Mouse (Mus musculus): ENCODE measurements at regions not wholly inside any gene's neighbourhood (a gene's known extent, or its start where the extent isn't known, plus 50 kb on each side); places are given as distances from the start of the nearest gene placed in this dataset.
A peak's percentile ranks its signal among the peaks of the same experiment; 100 is the strongest.

- no peaks in the 10 kb centered on the region for H3K4me1 ChIP-seq (ENCODE audit: control insufficient read depth, insufficient read depth, low read length)
- H3K27ac ChIP-seq (ENCODE audit: low read length), result no peak overlapping the region
- WGBS, result 52% methylated on average over 1 of the region's 1 CpGs
- no peaks in the 10 kb centered on the region for H3K27me3 ChIP-seq (ENCODE audit: control insufficient read depth, insufficient read depth, low read length)
- no peak for ATAC-seq (ENCODE audit: insufficient number of reproducible peaks, insufficient read depth, low FRiP score, low read depth)
- H3K4me3 ChIP-seq (ENCODE audit: low read depth, low read length), result no peak overlapping the region
- no peak overlapping the region for H3K4me2 ChIP-seq (replicated peaks; ENCODE audit: low read depth, low read length)
- no peak overlapping the region for H3K9ac ChIP-seq (replicated peaks; ENCODE audit: low read depth, low read length)
- no peaks in the 10 kb centered on the region for H3K9me3 ChIP-seq (ENCODE audit: control insufficient read depth, low read depth, low read length)
- H3K36me3 ChIP-seq (ENCODE audit: control insufficient read depth, insufficient read depth, low read length), result no peaks in the 10 kb centered on the region
Observed at GRCm38 (mm10) chr13:26538928-26539327, 231.0 kb downstream of the Hdgfl1 start.

GRCm38 (mm10) chr13:26536575-26536974 lies 233.4 kb downstream of the Hdgfl1 start:
- Histone ChIP-seq H3K9me3 (ENCODE audit: control insufficient read depth, low read depth, low read length) (no peaks in the 10 kb centered on the region), H3K27me3 (ENCODE audit: control insufficient read depth, insufficient read depth, low read length) (no peaks in the 10 kb centered on the region), H3K27ac (ENCODE audit: low read length) (no peak overlapping the region), H3K4me2 (replicated peaks; ENCODE audit: low read depth, low read length) (no peak overlapping the region), H3K9ac (replicated peaks; ENCODE audit: low read depth, low read length) (no peak overlapping the region), H3K36me3 (ENCODE audit: control insufficient read depth, insufficient read depth, low read length) (no peaks in the 10 kb centered on the region), H3K4me1 (ENCODE audit: control insufficient read depth, insufficient read depth, low read length) (no peaks in the 10 kb centered on the region), H3K4me3 (ENCODE audit: low read depth, low read length) (no peak overlapping the region)
- WGBS, result 61% methylated on average over 2 of the region's 2 CpGs
- no peak for ATAC-seq (ENCODE audit: insufficient number of reproducible peaks, insufficient read depth, low FRiP score, low read depth)

GRCm38 (mm10) chr13:26532761-26533160 lies 237.2 kb downstream of the Hdgfl1 start:
- Histone ChIP-seq H3K9ac (replicated peaks; ENCODE audit: low read depth, low read length) (no peak overlapping the region), H3K36me3 (ENCODE audit: control insufficient read depth, insufficient read depth, low read length) (no peaks in the 10 kb centered on the region), H3K4me3 (ENCODE audit: low read depth, low read length) (no peak overlapping the region), H3K27me3 (ENCODE audit: control insufficient read depth, insufficient read depth, low read length) (no peaks in the 10 kb centered on the region), H3K27ac (ENCODE audit: low read length) (no peak overlapping the region), H3K9me3 (ENCODE audit: control insufficient read depth, low read depth, low read length) (no peaks in the 10 kb centered on the region), H3K4me1 (ENCODE audit: control insufficient read depth, insufficient read depth, low read length) (no peaks in the 10 kb centered on the region), H3K4me2 (replicated peaks; ENCODE audit: low read depth, low read length) (no peak overlapping the region)
- no peak for ATAC-seq (ENCODE audit: insufficient number of reproducible peaks, insufficient read depth, low FRiP score, low read depth)

GRCm38 (mm10) chr13:26519054-26519453 lies 250.9 kb downstream of the Hdgfl1 start:
- WGBS, result 29% methylated on average over 1 of the region's 1 CpGs

GRCm38 (mm10) chr13:26518425-26518824 lies 251.5 kb downstream of the Hdgfl1 start:
- no peak overlapping the region for H3K27ac ChIP-seq (ENCODE audit: low read length)
- WGBS, result 47% methylated on average over 5 of the region's 5 CpGs
- ATAC-seq (ENCODE audit: insufficient number of reproducible peaks, insufficient read depth, low FRiP score, low read depth), result peak; percentile 49; the same call in 1 of the 2 replicates

More at GRCm38 (mm10) chr13:26519054-26519453, 250.9 kb downstream of the Hdgfl1 start:
- ATAC-seq (ENCODE audit: insufficient number of reproducible peaks, insufficient read depth, low FRiP score, low read depth), result no peak
- Histone ChIP-seq H3K27ac (ENCODE audit: low read length) (no peak overlapping the region), H3K4me3 (ENCODE audit: low read depth, low read length) (no peak overlapping the region), H3K4me2 (replicated peaks; ENCODE audit: low read depth, low read length) (no peak overlapping the region), H3K9me3 (ENCODE audit: control insufficient read depth, low read depth, low read length) (no peaks in the 10 kb centered on the region), H3K4me1 (ENCODE audit: control insufficient read depth, insufficient read depth, low read length) (no peaks in the 10 kb centered on the region), H3K27me3 (ENCODE audit: control insufficient read depth, insufficient read depth, low read length) (no peaks in the 10 kb centered on the region), H3K9ac (replicated peaks; ENCODE audit: low read depth, low read length) (no peak overlapping the region), H3K36me3 (ENCODE audit: control insufficient read depth, insufficient read depth, low read length) (no peaks in the 10 kb centered on the region)

GRCm38 (mm10) chr13:26517646-26518045 lies 252.3 kb downstream of the Hdgfl1 start:
- no peak overlapping the region for H3K4me2 ChIP-seq (replicated peaks; ENCODE audit: low read depth, low read length)
- ATAC-seq (ENCODE audit: insufficient number of reproducible peaks, insufficient read depth, low FRiP score, low read depth), result no peak
- 67% methylated on average over 4 of the region's 4 CpGs for WGBS
- no peaks in the 10 kb centered on the region for H3K4me1 ChIP-seq (ENCODE audit: control insufficient read depth, insufficient read depth, low read length)
- H3K36me3 ChIP-seq (ENCODE audit: control insufficient read depth, insufficient read depth, low read length), result no peaks in the 10 kb centered on the region
- no peaks in the 10 kb centered on the region for H3K27me3 ChIP-seq (ENCODE audit: control insufficient read depth, insufficient read depth, low read length)
- H3K4me3 ChIP-seq (ENCODE audit: low read depth, low read length), result no peak overlapping the region
- H3K27ac ChIP-seq (ENCODE audit: low read length), result no peak overlapping the region
- H3K9me3 ChIP-seq (ENCODE audit: control insufficient read depth, low read depth, low read length), result no peaks in the 10 kb centered on the region
- no peak overlapping the region for H3K9ac ChIP-seq (replicated peaks; ENCODE audit: low read depth, low read length)

More at GRCm38 (mm10) chr13:26518425-26518824, 251.5 kb downstream of the Hdgfl1 start:
- Histone ChIP-seq H3K27me3 (ENCODE audit: control insufficient read depth, insufficient read depth, low read length) (no peaks in the 10 kb centered on the region), H3K9me3 (ENCODE audit: control insufficient read depth, low read depth, low read length) (no peaks in the 10 kb centered on the region), H3K4me3 (ENCODE audit: low read depth, low read length) (no peak overlapping the region), H3K36me3 (ENCODE audit: control insufficient read depth, insufficient read depth, low read length) (no peaks in the 10 kb centered on the region), H3K4me2 (replicated peaks; ENCODE audit: low read depth, low read length) (no peak overlapping the region), H3K4me1 (ENCODE audit: control insufficient read depth, insufficient read depth, low read length) (no peaks in the 10 kb centered on the region), H3K9ac (replicated peaks; ENCODE audit: low read depth, low read length) (no peak overlapping the region)

GRCm38 (mm10) chr13:26510448-26510847 lies 259.5 kb downstream of the Hdgfl1 start:
- 60% methylated on average over 4 of the region's 4 CpGs for WGBS
- no peak overlapping the region for H3K9ac ChIP-seq (replicated peaks; ENCODE audit: low read depth, low read length)
- no peaks in the 10 kb centered on the region for H3K4me1 ChIP-seq (ENCODE audit: control insufficient read depth, insufficient read depth, low read length)
- H3K4me3 ChIP-seq (ENCODE audit: low read depth, low read length), result no peak overlapping the region
- no peak for ATAC-seq (ENCODE audit: insufficient number of reproducible peaks, insufficient read depth, low FRiP score, low read depth)
- H3K27me3 ChIP-seq (ENCODE audit: control insufficient read depth, insufficient read depth, low read length), result no peaks in the 10 kb centered on the region
- H3K36me3 ChIP-seq (ENCODE audit: control insufficient read depth, insufficient read depth, low read length), result no peaks in the 10 kb centered on the region
- no peaks in the 10 kb centered on the region for H3K9me3 ChIP-seq (ENCODE audit: control insufficient read depth, low read depth, low read length)
- no peak overlapping the region for H3K27ac ChIP-seq (ENCODE audit: low read length)
- H3K4me2 ChIP-seq (replicated peaks; ENCODE audit: low read depth, low read length), result no peak overlapping the region

- Histone ChIP-seq H3K27me3 (ENCODE audit: control insufficient read depth, insufficient read depth, low read length) (no peaks in the 10 kb centered on the region), H3K4me3 (ENCODE audit: low read depth, low read length) (no peak overlapping the region), H3K4me2 (replicated peaks; ENCODE audit: low read depth, low read length) (no peak overlapping the region), H3K9me3 (ENCODE audit: control insufficient read depth, low read depth, low read length) (no peaks in the 10 kb centered on the region), H3K4me1 (ENCODE audit: control insufficient read depth, insufficient read depth, low read length) (no peaks in the 10 kb centered on the region), H3K9ac (replicated peaks; ENCODE audit: low read depth, low read length) (no peak overlapping the region), H3K27ac (ENCODE audit: low read length) (no peak overlapping the region), H3K36me3 (ENCODE audit: control insufficient read depth, insufficient read depth, low read length) (no peaks in the 10 kb centered on the region)
- WGBS, result 86% methylated on average over 3 of the region's 3 CpGs
- ATAC-seq (ENCODE audit: insufficient number of reproducible peaks, insufficient read depth, low FRiP score, low read depth), result no peak
Observed at GRCm38 (mm10) chr13:26509841-26510240, 260.1 kb downstream of the Hdgfl1 start.

GRCm38 (mm10) chr13:26503744-26504143 lies 266.2 kb downstream of the Hdgfl1 start:
- no peak overlapping the region for H3K9ac ChIP-seq (replicated peaks; ENCODE audit: low read depth, low read length)
- WGBS, result 96% methylated on average over 1 of the region's 1 CpGs
- no peak for ATAC-seq (ENCODE audit: insufficient number of reproducible peaks, insufficient read depth, low FRiP score, low read depth)
- H3K27ac ChIP-seq (ENCODE audit: low read length), result no peak overlapping the region
- H3K36me3 ChIP-seq (ENCODE audit: control insufficient read depth, insufficient read depth, low read length), result no peaks in the 10 kb centered on the region
- no peaks in the 10 kb centered on the region for H3K9me3 ChIP-seq (ENCODE audit: control insufficient read depth, low read depth, low read length)
- no peaks in the 10 kb centered on the region for H3K4me1 ChIP-seq (ENCODE audit: control insufficient read depth, insufficient read depth, low read length)
- no peaks in the 10 kb centered on the region for H3K27me3 ChIP-seq (ENCODE audit: control insufficient read depth, insufficient read depth, low read length)
- H3K4me3 ChIP-seq (ENCODE audit: low read depth, low read length), result no peak overlapping the region
- no peak overlapping the region for H3K4me2 ChIP-seq (replicated peaks; ENCODE audit: low read depth, low read length)

Data from stomach, embryonic 14.5 days (tissue).